Mouse (Mus musculus) heart, postnatal 14 days (tissue): ENCODE results near the gene Aamp. TPM values are rescaled to one million over a fixed set of nuclear protein-coding genes. Genes with fewer than 3 reads are reported as not detected.

Source experiments
- DNase-seq, 2 experiments: peaks; one replicate each; pipeline ENCODE4 v3.0.0; 2021 to 2022
- intact Hi-C: fragments of 180-260 bp; cut with DNase I; formaldehyde crosslinking; loops from one replicate; pipeline ENCODE4 v1.15.1; 2025
- total RNA-seq, 2 experiments: library from RNA; stranded (reverse); gene quantifications; 2 replicates each; pipeline ENCODE4 v1.2.3; 2021

Gene Aamp
- total RNA-seq, 2 experiments from 2014 or later: 95.5 to 98.9 TPM

GRCm38 (mm10) chr1:74249331-74249980, 35.1 kb downstream of the Aamp start:
- intact Hi-C loops: no loop called here
- no peak for DNase-seq

GRCm38 (mm10) chr1:74248799-74249198, 35.7 kb downstream of the Aamp start:
- DNase-seq: peak; percentile 37 to 41
- intact Hi-C loops: no loop called here

GRCm38 (mm10) chr1:74245525-74245924, 39.0 kb downstream of the Aamp start:
- intact Hi-C loops: no loop called here
- no peak for DNase-seq

DNA sequence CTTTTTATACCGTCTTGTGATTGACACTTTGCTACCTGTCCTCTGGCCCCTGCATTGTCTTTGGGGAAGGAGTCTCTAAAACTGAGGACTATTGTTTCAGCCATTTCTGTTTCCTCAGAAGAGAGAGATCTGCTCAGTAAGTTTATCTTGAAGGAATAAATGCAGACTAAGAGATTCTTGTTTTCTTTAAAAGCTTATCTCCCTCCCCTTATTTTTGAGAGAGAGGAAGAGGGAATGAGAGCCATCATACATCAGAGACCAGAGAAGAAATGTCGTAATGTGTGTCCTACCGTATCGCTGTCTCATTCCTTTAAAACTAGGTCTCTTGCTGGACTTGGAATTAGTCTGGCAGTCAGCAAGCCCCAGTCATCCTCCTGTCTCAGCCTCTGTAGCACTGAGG, 43.7 kb downstream of the Aamp start:
- intact Hi-C loops: no loop called here
- no peak for DNase-seq

DNA sequence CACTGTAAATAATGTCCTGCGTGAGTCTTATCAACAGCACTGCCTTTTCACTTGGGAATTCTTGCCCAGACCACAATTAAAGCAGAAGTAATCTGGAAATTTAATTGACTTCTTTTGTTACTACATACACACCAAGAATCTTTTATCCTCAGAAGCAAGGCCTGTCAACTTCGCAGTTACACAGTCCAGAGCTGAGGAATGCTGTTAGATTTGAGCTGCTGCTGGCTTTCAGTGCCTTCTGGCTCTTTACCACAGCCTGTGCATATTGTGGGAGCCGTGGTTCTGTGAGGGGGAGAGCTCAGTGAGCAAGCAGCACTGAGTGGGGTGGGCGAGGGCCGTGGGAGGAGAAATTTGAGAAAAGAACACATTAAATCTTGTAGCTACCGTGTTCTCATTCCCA, 44.2 kb downstream of the Aamp start:
- intact Hi-C loops: no loop called here
- peak; percentile 13 to 51 for DNase-seq

DNA sequence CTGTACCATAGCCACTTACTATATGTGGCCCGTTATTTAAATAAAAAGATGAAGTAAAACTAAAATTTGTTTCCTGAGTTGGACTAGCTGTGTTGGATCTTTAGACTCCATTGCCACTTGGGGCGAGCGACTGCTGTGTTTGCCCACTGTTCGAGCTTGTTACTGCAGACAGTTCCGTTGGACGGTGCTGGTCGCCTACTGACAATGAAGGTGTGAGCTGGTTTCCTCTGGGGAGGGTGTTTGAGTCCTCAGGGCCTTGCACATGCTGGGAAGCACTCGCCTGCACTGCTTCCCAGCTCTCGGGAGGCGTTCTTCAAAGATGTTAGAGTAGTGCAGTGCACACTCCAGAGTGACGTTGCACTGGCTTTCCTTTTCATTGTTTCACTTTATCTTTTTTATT, 44.9 kb downstream of the Aamp start:
- peak; percentile 22 to 32 for DNase-seq
- intact Hi-C loops: loop anchor here (2.0 kb wide), 1 partner anchor 41 kb away; no protein-coding TSS in a partner anchor

GRCm38 (mm10) chr1:74239162-74239561, 45.4 kb downstream of the Aamp start:
- intact Hi-C loops: loop anchor here (2.0 kb wide), 1 partner anchor 42 kb away; no protein-coding TSS in a partner anchor
- DNase-seq: no peak

DNA sequence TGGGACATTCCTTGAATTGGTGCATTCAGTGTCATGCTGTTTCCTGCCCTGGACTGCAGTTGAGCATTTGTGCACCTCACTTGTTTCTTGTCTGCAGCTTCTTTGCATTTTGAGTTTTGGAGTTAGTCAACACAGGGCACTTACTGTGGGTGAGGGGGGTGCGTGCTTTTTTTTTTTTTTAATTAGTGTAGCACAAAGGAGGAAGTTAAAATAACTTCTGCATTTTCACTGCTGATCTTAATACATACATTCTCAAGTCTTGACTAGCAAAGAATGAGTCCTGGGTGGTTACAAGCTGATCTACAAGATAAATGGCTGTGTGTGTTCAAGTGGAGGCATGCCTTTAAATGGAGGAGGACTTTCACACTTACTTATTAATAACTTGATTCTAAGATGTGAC, 46.4 kb downstream of the Aamp start:
- intact Hi-C loops: loop anchor here (2.0 kb wide), 1 partner anchor 43 kb away; no protein-coding TSS in a partner anchor
- no peak for DNase-seq

DNA sequence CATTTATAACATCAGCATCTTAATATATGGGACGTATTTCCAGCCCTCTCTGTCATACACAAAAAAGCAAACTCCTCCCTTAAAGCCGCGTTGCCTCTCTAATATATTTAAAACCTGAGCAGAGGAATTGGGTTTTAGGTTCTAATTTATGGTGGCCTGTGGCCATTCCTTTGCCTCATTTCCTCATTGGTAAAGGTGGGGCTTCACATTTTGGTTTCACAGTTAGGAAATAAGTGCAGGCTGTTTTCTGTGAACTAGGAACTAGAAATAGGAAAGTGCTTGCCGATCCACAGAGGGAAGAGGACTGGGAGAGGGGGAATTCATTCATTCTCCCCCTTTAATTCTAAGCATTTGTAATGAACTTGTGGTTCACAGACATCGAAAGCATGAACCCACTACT, 46.9 kb downstream of the Aamp start:
- intact Hi-C loops: loop anchor here (2.0 kb wide), 1 partner anchor 43 kb away; no protein-coding TSS in a partner anchor
- no peak for DNase-seq

DNA sequence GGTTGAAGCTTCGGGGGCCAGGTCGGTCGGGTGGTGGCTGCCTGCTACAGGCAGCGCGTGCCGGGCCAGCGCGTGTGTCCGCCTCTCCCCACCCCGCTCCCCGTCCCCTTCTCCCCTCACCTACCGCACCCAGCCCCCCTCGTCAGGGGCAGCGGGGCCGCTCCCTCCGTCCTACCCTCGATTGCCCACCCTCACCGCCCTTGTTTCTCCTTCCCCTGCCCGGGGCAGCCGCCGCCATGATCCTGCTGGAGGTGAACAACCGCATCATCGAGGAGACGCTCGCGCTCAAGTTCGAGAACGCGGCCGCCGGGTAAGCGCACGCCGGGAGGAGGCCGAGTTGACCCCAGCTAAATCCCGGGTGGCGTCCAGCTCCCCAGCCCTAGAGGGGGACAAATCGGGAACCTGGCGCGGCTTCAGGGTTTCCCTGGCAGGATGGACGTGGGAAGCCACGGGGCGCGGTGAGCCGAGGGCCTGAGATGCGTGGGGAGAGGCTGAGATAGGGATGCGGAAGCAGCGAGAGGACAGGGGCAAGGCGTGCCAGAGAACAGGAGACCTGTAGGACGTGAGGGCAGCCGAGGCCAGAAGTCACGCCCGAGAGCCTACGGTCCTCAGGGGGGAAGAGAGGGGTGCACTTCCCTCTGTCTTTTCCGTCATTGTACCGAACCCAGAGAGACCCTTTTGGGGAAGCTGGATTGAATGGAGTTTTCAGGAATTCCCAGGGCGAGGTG, 47.8 kb downstream of the Aamp start:
- DNase-seq: peak; percentile 53 to 64
- intact Hi-C loops: no loop called here

DNA sequence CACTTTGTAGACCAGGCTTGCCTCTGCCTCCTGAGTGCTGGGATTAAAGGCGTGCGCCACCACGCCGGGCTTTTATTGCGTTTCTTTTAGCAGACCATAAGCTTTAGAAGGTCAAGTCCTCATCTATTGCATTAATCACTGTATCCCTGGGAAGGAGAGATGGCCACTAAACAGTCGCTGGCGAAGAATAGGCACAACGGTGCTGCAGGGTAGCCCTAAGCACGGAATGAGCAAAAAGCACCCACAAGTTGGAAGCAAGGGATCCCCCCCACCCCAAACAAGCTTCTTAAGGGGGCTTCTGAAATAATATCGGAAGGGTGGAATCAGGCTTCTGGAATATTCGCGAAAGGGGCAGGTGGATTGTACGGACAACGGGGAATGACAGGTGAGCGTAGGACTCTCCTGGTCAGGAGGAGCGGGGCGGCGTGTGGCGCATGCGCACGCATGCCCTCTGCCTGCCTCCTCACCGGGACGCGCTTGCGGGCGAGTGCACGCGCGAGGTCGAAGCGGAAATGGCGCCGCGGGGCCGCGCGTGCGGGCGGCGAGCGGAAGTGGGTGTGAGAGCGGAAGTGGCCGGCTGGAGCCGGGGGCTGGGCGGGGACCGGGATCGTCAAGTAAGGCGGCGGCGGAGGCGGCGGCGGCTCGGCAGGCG, 48.5 kb downstream of the Aamp start, which contains the start of gene Arpc2:
Gene Arpc2 (plus strand): TSS at position 147 of the 652 bp plus-strand sequence.
- DNase-seq: peak; percentile 99
- intact Hi-C loops: no loop called here

DNA sequence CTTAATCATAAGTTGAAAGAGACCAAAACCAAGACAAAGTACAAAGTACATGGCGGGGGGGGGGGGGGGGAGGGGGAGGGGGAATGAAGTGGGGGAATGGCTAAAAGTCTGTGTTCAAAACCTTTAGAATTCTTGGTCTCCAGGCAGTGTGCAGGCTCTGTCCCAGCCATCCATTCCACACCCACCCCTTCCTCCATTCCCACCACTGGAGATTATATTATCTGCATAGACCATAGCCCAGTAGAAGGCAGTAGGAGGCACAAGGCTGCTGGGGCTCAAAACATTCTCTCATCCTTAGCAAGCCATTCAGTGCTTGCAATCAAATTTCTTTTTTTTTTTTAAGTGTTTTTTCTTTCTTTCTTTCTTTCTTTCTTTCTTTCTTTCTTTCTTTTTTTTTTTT, 53.5 kb downstream of the Aamp start:
- intact Hi-C loops: no loop called here
- no peak for DNase-seq

DNA sequence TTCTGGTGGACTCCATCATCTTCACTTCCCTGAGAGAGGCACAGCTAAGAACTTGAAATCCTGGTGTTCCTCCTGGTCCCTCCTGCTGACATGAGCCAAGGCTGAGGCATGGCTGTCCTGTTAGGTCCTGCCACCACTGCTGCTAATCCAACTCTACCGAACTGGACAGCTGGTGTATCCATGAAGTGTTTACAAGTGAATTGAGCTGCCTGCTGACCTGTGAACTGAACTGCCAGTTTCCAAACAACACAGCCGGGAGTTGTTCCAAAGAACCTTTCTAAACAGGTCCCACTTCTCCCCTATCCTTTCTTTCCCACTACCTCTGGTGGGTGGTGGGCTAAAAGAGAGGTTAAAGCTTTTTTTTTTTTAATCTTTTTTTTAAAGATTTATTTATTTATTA, 54.6 kb downstream of the Aamp start:
- intact Hi-C loops: no loop called here
- DNase-seq: no peak

Other genes starting within 250 kb of the Aamp start
- gene Tns1, start 160.3 kb downstream of the Aamp start, total RNA-seq: 100 to 1,000 TPM; 677 to 755 TPM
- gene Rufy4, start 159.2 kb downstream of the Aamp start, total RNA-seq: 1 to 10 TPM; 1.4 to 1.5 TPM
- gene Cxcr2, start 130.7 kb downstream of the Aamp start, total RNA-seq: under 1 TPM; 0.07 to 0.10 TPM
- gene Cxcr1, start 90.1 kb downstream of the Aamp start, total RNA-seq: not detected
- 100 to 1,000 TPM; 143 to 165 TPM for gene Arpc2, start 48.7 kb downstream of the Aamp start, total RNA-seq
- not detected for gene Gpbar1, start 6.2 kb downstream of the Aamp start, total RNA-seq
- 100 to 1,000 TPM; 190 to 191 TPM for gene Pnkd, start 192 bp upstream of the Aamp start, total RNA-seq
- 10 to 100 TPM; 34.6 to 39.4 TPM for gene Tmbim1, start 20.9 kb upstream of the Aamp start, total RNA-seq
- under 1 TPM; 0.12 to 0.67 TPM for gene Catip, start 77.4 kb upstream of the Aamp start, total RNA-seq
- gene Slc11a1, start 90.5 kb upstream of the Aamp start, total RNA-seq: 1 to 10 TPM; 2.7 to 4.1 TPM
- 100 to 1,000 TPM; 106 to 118 TPM for gene Ctdsp1, start 106.8 kb upstream of the Aamp start, total RNA-seq
- under 1 TPM; 0.65 to 0.83 TPM for gene Vil1, start 124.6 kb upstream of the Aamp start, total RNA-seq
- gene Cnot9, start 221.3 kb upstream of the Aamp start, total RNA-seq: 10 to 100 TPM; 16.0 to 17.2 TPM